Mouse (Mus musculus) MEL (cell line): ENCODE data around the gene Dis3l2. TPM values are rescaled to one million over a fixed set of nuclear protein-coding genes. Genes with fewer than 3 reads are reported as not detected.
A peak's percentile ranks its signal among the peaks of the same experiment; 100 is the strongest.

Source experiments
- DNase-seq: peaks from one replicate; pipeline ENCODE4 v3.0.0; 2011; ENCODE audit warnings: low read depth, low spot score
- H3K27ac ChIP-seq: 2 replicates; pipeline ENCODE4 v1.5.1; 2012; ENCODE audit warnings: low read depth, mild to moderate bottlenecking, control low read depth, low read length, moderate library complexity; ENCODE audit not compliant: control insufficient read depth
- H3K27me3 ChIP-seq, 2 experiments: fragments of 150-350 bp in 1 of 2; sonication (generic) in 1 of 2; 2 replicates each; pipeline ENCODE4 v1.6.1; 2012; ENCODE audit warnings: low read length in 2 of 2, mild to moderate bottlenecking in 2 of 2, improper control_type of control experiment in 1 of 2, moderate library complexity in 1 of 2; ENCODE audit not compliant: insufficient read depth in 2 of 2, control insufficient read depth in 1 of 2
- H3K36me3 ChIP-seq, 2 experiments: 2 replicates each; pipeline ENCODE4 v1.6.1; 2012 to 2014; ENCODE audit warnings: low read length in 2 of 2, improper control_type of control experiment in 1 of 2, inconsistent platforms in 1 of 2, mild to moderate bottlenecking in 1 of 2; ENCODE audit not compliant: insufficient read depth in 2 of 2, control insufficient read depth in 1 of 2
- H3K4me1 ChIP-seq, 2 experiments: fragments of 150-350 bp in 1 of 2; sonication (generic) in 1 of 2; 2 replicates each; pipeline ENCODE4 v1.6.1; 2012; ENCODE audit warnings: low read length in 2 of 2, improper control_type of control experiment in 1 of 2, mild to moderate bottlenecking in 1 of 2; ENCODE audit not compliant: insufficient read depth in 2 of 2, control insufficient read depth in 1 of 2
- H3K4me3 ChIP-seq, 2 experiments: fragments of 150-350 bp in 1 of 2; sonication (generic) in 1 of 2; 2 replicates each; pipeline ENCODE4 v1.5.1; 2012; ENCODE audit warnings: low read depth in 2 of 2, low read length in 2 of 2, mild to moderate bottlenecking in 2 of 2, moderate library complexity in 2 of 2, control low read depth in 1 of 2, improper control_type of control experiment in 1 of 2; ENCODE audit not compliant: control insufficient read depth in 1 of 2, insufficient read depth in 1 of 2
- H3K79me2 ChIP-seq: 2 replicates; pipeline ENCODE4 v1.6.1; 2012; ENCODE audit warnings: mild to moderate bottlenecking, low read length, moderate library complexity; ENCODE audit not compliant: control insufficient read depth, poor library complexity, insufficient read depth
- H3K9ac ChIP-seq: 2 replicates; pipeline ENCODE4 v1.6.1; 2012; ENCODE audit warnings: low read depth, mild to moderate bottlenecking, control low read depth, low read length, moderate library complexity; ENCODE audit not compliant: control insufficient read depth, poor library complexity, severe bottlenecking
- H3K9me3 ChIP-seq: fragments of 150-350 bp; sonication (generic); replicated peaks from 2 replicates; pipeline ENCODE4 v1.6.1; 2012; ENCODE audit warnings: mild to moderate bottlenecking, low read length, improper control_type of control experiment, moderate library complexity; ENCODE audit not compliant: insufficient read depth
- CHD1 ChIP-seq: IDR thresholded peaks from 2 replicates; pipeline ENCODE4 v1.6.1; 2012; ENCODE audit warnings: low read depth, mild to moderate bottlenecking, inconsistent platforms, low read length, improper control_type of control experiment
- CTCF ChIP-seq, 3 experiments: IDR thresholded peaks in 2 of 3; conservative IDR thresholded peaks in 1 of 3; 2 replicates each; pipeline ENCODE4 v1.5.1; 2011 to 2012; ENCODE audit warnings: low read length in 3 of 3, low read depth in 2 of 3, mild to moderate bottlenecking in 2 of 3, improper control_type of control experiment in 1 of 3, inconsistent platforms in 1 of 3, mixed read lengths in 1 of 3, moderate library complexity in 1 of 3; ENCODE audit not compliant: control insufficient read depth in 1 of 3, insufficient read depth in 1 of 3, poor library complexity in 1 of 3, severe bottlenecking in 1 of 3
- E2F4 ChIP-seq: IDR thresholded peaks from 2 replicates; pipeline ENCODE4 v1.6.1; 2011; ENCODE audit warnings: low read depth, low read length, improper control_type of control experiment, borderline replicate concordance
- ELF1 ChIP-seq: IDR thresholded peaks from 2 replicates; pipeline ENCODE4 v1.6.1; 2014; ENCODE audit warnings: low read depth, mild to moderate bottlenecking, inconsistent platforms, low read length, improper control_type of control experiment, moderate library complexity
- EP300 ChIP-seq, 2 experiments: IDR thresholded peaks; 2 replicates each; pipeline ENCODE4 v1.6.1; 2011; ENCODE audit warnings: improper control_type of control experiment in 2 of 2, low read length in 2 of 2, low read depth in 1 of 2, mild to moderate bottlenecking in 1 of 2
- GABPA ChIP-seq: IDR thresholded peaks from 2 replicates; pipeline ENCODE4 v1.6.1; 2012; ENCODE audit warnings: low read depth, mild to moderate bottlenecking, inconsistent platforms, low read length, improper control_type of control experiment, moderate library complexity
- GATA1 ChIP-seq: IDR thresholded peaks from 2 replicates; pipeline ENCODE4 v1.6.1; 2011; ENCODE audit warnings: low read depth, low read length, improper control_type of control experiment
- JUND ChIP-seq: IDR thresholded peaks from 2 replicates; pipeline ENCODE4 v1.6.1; 2011; ENCODE audit warnings: low read depth, mild to moderate bottlenecking, improper control_type of control experiment, low read length
- MAFK ChIP-seq: IDR thresholded peaks from 2 replicates; pipeline ENCODE4 v1.6.1; 2011; ENCODE audit warnings: low read depth, mild to moderate bottlenecking, low read length, improper control_type of control experiment, borderline replicate concordance
- MAX ChIP-seq: IDR thresholded peaks from 2 replicates; pipeline ENCODE4 v1.6.1; 2011; ENCODE audit warnings: low read length, improper control_type of control experiment
- MEF2A ChIP-seq: IDR thresholded peaks from 2 replicates; pipeline ENCODE4 v1.6.1; 2014; ENCODE audit warnings: low read depth, mild to moderate bottlenecking, inconsistent platforms, low read length, improper control_type of control experiment; ENCODE audit not compliant: poor library complexity, insufficient replicate concordance, severe bottlenecking; ENCODE audit errors: extremely low read depth
- MXI1 ChIP-seq: IDR thresholded peaks from 2 replicates; pipeline ENCODE4 v1.6.1; 2011; ENCODE audit warnings: mild to moderate bottlenecking, low read depth, low read length, improper control_type of control experiment
- MYC ChIP-seq: IDR thresholded peaks from 2 replicates; pipeline ENCODE4 v1.6.1; 2011; ENCODE audit warnings: low read depth, mild to moderate bottlenecking, low read length, improper control_type of control experiment, moderate library complexity
- NELFE ChIP-seq: IDR thresholded peaks from 2 replicates; pipeline ENCODE4 v1.6.1; 2011; ENCODE audit warnings: low read depth, low read length, improper control_type of control experiment
- NRF1 ChIP-seq: IDR thresholded peaks from 2 replicates; pipeline ENCODE4 v1.6.1; 2014; ENCODE audit warnings: low read depth, mild to moderate bottlenecking, inconsistent platforms, low read length, improper control_type of control experiment, moderate library complexity; ENCODE audit not compliant: poor library complexity, insufficient read depth, severe bottlenecking
- POLR2AphosphoS2 ChIP-seq: IDR thresholded peaks from 2 replicates; pipeline ENCODE4 v1.6.1; 2011; ENCODE audit warnings: low read length, improper control_type of control experiment
- RAD21 ChIP-seq: IDR thresholded peaks from 2 replicates; pipeline ENCODE4 v1.6.1; 2011; ENCODE audit warnings: mild to moderate bottlenecking, low read depth, low read length, improper control_type of control experiment
- RCOR1 ChIP-seq: IDR thresholded peaks from 2 replicates; pipeline ENCODE4 v1.6.1; 2012; ENCODE audit warnings: low read depth, mild to moderate bottlenecking, inconsistent platforms, low read length, improper control_type of control experiment
- SIN3A ChIP-seq: IDR thresholded peaks from 2 replicates; pipeline ENCODE4 v1.6.1; 2012; ENCODE audit warnings: low read length, improper control_type of control experiment, inconsistent platforms
- SMC3 ChIP-seq: IDR thresholded peaks from 2 replicates; pipeline ENCODE4 v1.6.1; 2011; ENCODE audit warnings: low read depth, low read length, improper control_type of control experiment
- TAL1 ChIP-seq: IDR thresholded peaks from 2 replicates; pipeline ENCODE4 v1.6.1; 2012; ENCODE audit warnings: mild to moderate bottlenecking, inconsistent platforms, low read length, moderate library complexity, mixed read lengths
- TBP ChIP-seq: IDR thresholded peaks from 2 replicates; pipeline ENCODE4 v1.8.0; 2011; ENCODE audit warnings: low read depth, low read length, improper control_type of control experiment
- TCF12 ChIP-seq: IDR thresholded peaks from 2 replicates; pipeline ENCODE4 v1.6.1; 2014; ENCODE audit warnings: low read depth, mild to moderate bottlenecking, inconsistent platforms, low read length, improper control_type of control experiment, moderate library complexity
- UBTF ChIP-seq: IDR thresholded peaks from 2 replicates; pipeline ENCODE4 v1.6.1; 2012; ENCODE audit warnings: low read depth, mild to moderate bottlenecking, inconsistent platforms, low read length, improper control_type of control experiment, moderate library complexity, borderline replicate concordance; ENCODE audit not compliant: insufficient read depth
- ZC3H11A ChIP-seq: IDR thresholded peaks from 2 replicates; pipeline ENCODE4 v1.6.1; 2012; ENCODE audit warnings: low read depth, mild to moderate bottlenecking, inconsistent platforms, low read length, improper control_type of control experiment
- ZKSCAN1 ChIP-seq: IDR thresholded peaks from 2 replicates; pipeline ENCODE4 v1.6.1; 2012; ENCODE audit warnings: low read depth, mild to moderate bottlenecking, inconsistent platforms, low read length, improper control_type of control experiment, moderate library complexity
- ZMIZ1 ChIP-seq: IDR thresholded peaks from 2 replicates; pipeline ENCODE4 v1.6.1; 2012; ENCODE audit warnings: low read depth, mild to moderate bottlenecking, inconsistent platforms, low read length, improper control_type of control experiment, moderate library complexity
- ZNF384 ChIP-seq: IDR thresholded peaks from 2 replicates; pipeline ENCODE4 v1.6.1; 2012; ENCODE audit warnings: low read depth, mild to moderate bottlenecking, inconsistent platforms, low read length, improper control_type of control experiment
- polyA plus RNA-seq, 2 experiments: library from polyadenylated mRNA; stranded (reverse) in 1 of 2; unstranded in 1 of 2; fragments of >175 nt in 1 of 2; fragments of >200 nt in 1 of 2; gene quantifications; 2 replicates each; pipeline versions ENCODE4 v1.2.1 to v1.2.4; 2012; ENCODE audit warnings: low replicate concordance in 2 of 2, low read depth in 1 of 2; ENCODE audit not compliant: insufficient read length in 2 of 2, insufficient read depth in 1 of 2, missing spikeins in 1 of 2
- total RNA-seq: library from RNA; depleted of rRNA; stranded (reverse); fragments of 300-350 nt; gene quantifications from 2 replicates; pipeline ENCODE4 v1.2.3, GENCODE M21; 2012

Dis3l2 gene
- total and polyA plus RNA-seq, 3 experiments: 16.9 to 17.3 TPM; not detected in 1

- H3K4me3 ChIP-seq: no peak overlapping the region
- peak; percentile 67 for TF ChIP-seq SMC3
- 0 out of 2 replicates have a peak, but pooled peaks have one; percentile 65 for TF ChIP-seq MYC
- 0 out of 2 replicates have a peak, but pooled peaks have one; percentile 14 for TF ChIP-seq MAX
- TF ChIP-seq GATA1: no peak
- TF ChIP-seq TBP: no peak
- TF ChIP-seq ZC3H11A: peak; percentile 45
- TF ChIP-seq CTCF (IDR thresholded peaks at IDR 0.05 in 2 of 3, conservative IDR thresholded peaks at IDR 0.05 in 1 of 3; ENCODE audit: control insufficient read depth in 1 of 3, insufficient read depth in 1 of 3, low read depth in 2 of 3, low read length in 3 of 3, poor library complexity in 1 of 3, severe bottlenecking in 1 of 3): peak; percentile 58 to 70 (median 60)
- no peak for TF ChIP-seq NRF1
- peak; percentile 75 for TF ChIP-seq RAD21
- TF ChIP-seq ZMIZ1: no peak
- H3K79me2 ChIP-seq: peaks cover 8% of the 10 kb centered on the region
- H3K4me1 ChIP-seq: peaks cover 8 to 16% of the 10 kb centered on the region in 2 experiments
- no peak overlapping the region for H3K9ac ChIP-seq
- peak; percentile 80 for DNase-seq
- H3K27ac ChIP-seq: no peak overlapping the region
- H3K36me3 ChIP-seq: peaks cover 0 to 11% of the 10 kb centered on the region in 2 experiments; a peak in 2 of 4 replicates
- H3K9me3 ChIP-seq: no peaks in the 10 kb centered on the region
- no peaks in the 10 kb centered on the region for H3K27me3 ChIP-seq
These were observed 4.1 kb upstream of the Dis3l2 start for GRCm38 (mm10) chr1:86699346-86700136.

GRCm38 (mm10) chr1:86700367-86700766 lies 3.2 kb upstream of the Dis3l2 start:
- peak overlapping the region; percentile 0 to 26; a peak in 2 of 4 replicates for H3K4me3 ChIP-seq
- H3K9me3 ChIP-seq: no peaks in the 10 kb centered on the region
- no peak overlapping the region for H3K9ac ChIP-seq
- peaks cover 11% of the 10 kb centered on the region for H3K79me2 ChIP-seq
- peaks cover 12 to 19% of the 10 kb centered on the region in 2 experiments for H3K4me1 ChIP-seq
- peaks cover 0 to 15% of the 10 kb centered on the region in 2 experiments; a peak in 2 of 4 replicates for H3K36me3 ChIP-seq
- 0 out of 2 replicates have a peak overlapping the region, but pooled peaks have one; percentile 0 for H3K27ac ChIP-seq
- peak; percentile 52 for DNase-seq
- H3K27me3 ChIP-seq: no peaks in the 10 kb centered on the region
- TF ChIP-seq JUND (no peak), NRF1 (no peak), E2F4 (no peak), RCOR1 (no peak), RAD21 (no peak), MXI1 (0 out of 2 replicates have a peak, but pooled peaks have one; percentile 43), TBP (0 out of 2 replicates have a peak, but pooled peaks have one; percentile 23), GABPA (no peak), MAFK (no peak), ELF1 (no peak), ZC3H11A (no peak), GATA1 (peak; percentile 67), NELFE (no peak), MEF2A (no peak), MAX (no peak), EP300 (IDR thresholded peaks at IDR 0.05; ENCODE audit: low read depth in 1 of 2, low read length in 2 of 2) (peak; percentile 62 to 82), TAL1 (peak; percentile 21), ZKSCAN1 (no peak), POLR2AphosphoS2 (no peak), SIN3A (no peak), TCF12 (peak; percentile 59; the same call in 1 of the 2 replicates), UBTF (no peak), CHD1 (no peak), ZNF384 (peak; percentile 73)
